Mouse (Mus musculus): ENCODE measurements around the gene Vmn1r45. TPM values are rescaled to one million over a fixed set of nuclear protein-coding genes. Genes with fewer than 3 reads are reported as not detected.

The Vmn1r45 gene
- polyA plus RNA-seq, 1 experiment from 2014 or later: not detected

Other genes starting within 250 kb of the Vmn1r45 start
- not detected in 2 replicates for gene Vmn1r40, start 233.1 kb downstream of the Vmn1r45 start, polyA plus RNA-seq (2015; fragmentation: Nextera tagmentation; extraction: Ambion mirVana)
- not detected in 2 replicates for gene Vmn1r41, start 199.8 kb downstream of the Vmn1r45 start, polyA plus RNA-seq (2015; fragmentation: Nextera tagmentation; extraction: Ambion mirVana)
- not detected in 2 replicates for gene Vmn1r42, start 64.2 kb downstream of the Vmn1r45 start, polyA plus RNA-seq (2015; fragmentation: Nextera tagmentation; extraction: Ambion mirVana)
- not detected in 2 replicates for gene Vmn1r43, start 64.2 kb downstream of the Vmn1r45 start, polyA plus RNA-seq (2015; fragmentation: Nextera tagmentation; extraction: Ambion mirVana)
- not detected in 2 replicates for gene Vmn1r44, start 56.9 kb downstream of the Vmn1r45 start, polyA plus RNA-seq (2015; fragmentation: Nextera tagmentation; extraction: Ambion mirVana)
- not detected in 2 replicates for gene Vmn1r46, start 28.7 kb upstream of the Vmn1r45 start, polyA plus RNA-seq (2015; fragmentation: Nextera tagmentation; extraction: Ambion mirVana)
- not detected in 2 replicates for gene Vmn1r47, start 75.5 kb upstream of the Vmn1r45 start, polyA plus RNA-seq (2015; fragmentation: Nextera tagmentation; extraction: Ambion mirVana)
- not detected in 2 replicates for gene Vmn1r48, start 96.2 kb upstream of the Vmn1r45 start, polyA plus RNA-seq (2015; fragmentation: Nextera tagmentation; extraction: Ambion mirVana)
- not detected in 2 replicates for gene Vmn1r49, start 137.9 kb upstream of the Vmn1r45 start, polyA plus RNA-seq (2015; fragmentation: Nextera tagmentation; extraction: Ambion mirVana)
- gene Vmn1r50, start 160.8 kb upstream of the Vmn1r45 start, polyA plus RNA-seq (2015; fragmentation: Nextera tagmentation; extraction: Ambion mirVana): not detected in 2 replicates
- gene Vmn1r51, start 182.0 kb upstream of the Vmn1r45 start, polyA plus RNA-seq (2015; fragmentation: Nextera tagmentation; extraction: Ambion mirVana): not detected in 2 replicates
- gene Vmn1r52, start 234.2 kb upstream of the Vmn1r45 start, polyA plus RNA-seq (2015; fragmentation: Nextera tagmentation; extraction: Ambion mirVana): not detected in 2 replicates